Mouse (Mus musculus): Measurements from ENCODE around the gene Loxl1. TPM values are rescaled to one million over a fixed set of nuclear protein-coding genes. Genes with fewer than 3 reads are reported as not detected.
A peak's percentile ranks its signal among the peaks of the same experiment; 100 is the strongest.

Loxl1 gene
- polyA plus RNA-seq (2014; fragmentation: Nextera tagmentation; extraction: Ambion mirVana): 34.4 and 37.1 TPM in 2 replicates

- H3K4me1 ChIP-seq (ENCODE audit: insufficient read depth): peaks cover 31% of the 10 kb centered on the region
- 2% methylated on average over 21 of the region's 21 CpGs for WGBS
- peak; percentile 64 for ATAC-seq (ENCODE audit: insufficient read depth)
Measured at GRCm38 (mm10) chr9:58312944-58313359, at the start of gene Loxl1. Loxl1 (minus strand) TSS chr9:58313186.

DNA sequence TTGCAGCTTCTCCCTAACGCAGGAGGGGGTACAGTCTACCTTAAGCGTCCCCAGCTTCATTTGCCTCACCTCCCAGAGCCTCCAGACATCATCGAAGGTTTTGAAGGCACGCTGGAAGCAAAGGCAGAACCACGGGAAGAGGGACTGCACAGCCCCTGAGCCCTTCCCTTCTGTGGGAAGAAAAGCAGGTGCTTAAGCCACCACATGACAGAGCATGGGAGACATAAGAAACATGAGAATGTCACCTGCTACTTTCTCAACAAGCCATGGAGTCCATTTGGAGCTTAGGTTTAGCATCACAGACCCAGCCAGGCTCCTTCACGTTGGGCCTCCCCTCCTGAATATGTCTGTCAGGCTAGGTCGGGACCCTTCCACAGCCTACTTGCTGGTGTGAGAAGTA is 49.0 kb upstream of the Loxl1 start:
- no peak for TF ChIP-seq CTCF (IDR thresholded peaks at IDR 0.05; ENCODE audit: low read depth)
- Histone ChIP-seq H3K4me1 (ENCODE audit: insufficient read depth) (no peaks in the 10 kb centered on the region), H3K4me2 (no peak overlapping the region), H3K9me3 (ENCODE audit: low read depth, low read length) (no peaks in the 10 kb centered on the region), H3K36me3 (ENCODE audit: insufficient read depth) (no peaks in the 10 kb centered on the region), H3K9ac (no peak overlapping the region), H3K27ac (ENCODE audit: low read depth) (no peak overlapping the region), H3K4me3 (ENCODE audit: low read depth, low read length) (no peak overlapping the region), H3K27me3 (ENCODE audit: insufficient read depth, low read length) (no peaks in the 10 kb centered on the region)
- ATAC-seq (ENCODE audit: insufficient read depth) (no peak), DNase-seq (no peak)
- WGBS: 76% methylated on average over 7 of the region's 7 CpGs

More at GRCm38 (mm10) chr9:58312944-58313359, at the start of gene Loxl1:
- Histone ChIP-seq H3K9me3 (ENCODE audit: low read depth, low read length) (no peaks in the 10 kb centered on the region), H3K27ac (ENCODE audit: low read depth) (peak within 1 kb of the TSS; percentile 80), H3K4me2 (peak within 1 kb of the TSS; percentile 85), H3K27me3 (ENCODE audit: insufficient read depth, low read length) (peaks cover 11% of the 10 kb centered on the region; the same call in 1 of the 2 replicates), H3K36me3 (ENCODE audit: insufficient read depth) (no peaks in the 10 kb centered on the region), H3K9ac (peak within 1 kb of the TSS; percentile 64), H3K4me3 (ENCODE audit: low read depth, low read length) (peak within 1 kb of the TSS; percentile 52)
- DNase-seq: peak; percentile 84
- no peak for TF ChIP-seq CTCF (IDR thresholded peaks at IDR 0.05; ENCODE audit: low read depth)

DNA sequence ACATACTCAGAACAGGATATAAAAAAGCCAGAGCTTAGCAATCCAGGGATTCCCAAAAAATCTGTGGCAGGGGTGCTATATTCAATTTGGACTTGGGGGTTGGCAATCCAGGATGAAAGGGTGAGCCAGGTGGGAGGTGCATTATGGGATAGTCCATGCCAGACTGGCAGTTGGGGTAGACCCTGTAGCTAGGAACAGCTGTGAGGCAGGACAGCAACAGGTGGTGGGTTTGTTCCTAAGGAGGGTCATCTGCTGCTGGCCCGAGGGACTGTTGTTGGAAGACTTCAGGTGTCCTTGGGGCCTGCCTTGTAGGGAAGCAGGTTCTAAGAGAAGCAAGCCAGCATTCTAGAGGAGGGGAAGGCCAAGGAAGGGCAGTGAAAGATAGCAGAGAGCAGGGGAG is 48.4 kb upstream of the Loxl1 start:
- Histone ChIP-seq H3K9ac (no peak overlapping the region), H3K27me3 (ENCODE audit: insufficient read depth, low read length) (no peaks in the 10 kb centered on the region), H3K9me3 (ENCODE audit: low read depth, low read length) (no peaks in the 10 kb centered on the region), H3K4me2 (no peak overlapping the region), H3K36me3 (ENCODE audit: insufficient read depth) (no peaks in the 10 kb centered on the region), H3K4me3 (ENCODE audit: low read depth, low read length) (no peak overlapping the region), H3K4me1 (ENCODE audit: insufficient read depth) (no peaks in the 10 kb centered on the region), H3K27ac (ENCODE audit: low read depth) (no peak overlapping the region)
- no peak for DNase-seq
- no peak for ATAC-seq (ENCODE audit: insufficient read depth)
- WGBS: 71% methylated on average over 1 of the region's 1 CpGs
- no peak for TF ChIP-seq CTCF (IDR thresholded peaks at IDR 0.05; ENCODE audit: low read depth)

DNA sequence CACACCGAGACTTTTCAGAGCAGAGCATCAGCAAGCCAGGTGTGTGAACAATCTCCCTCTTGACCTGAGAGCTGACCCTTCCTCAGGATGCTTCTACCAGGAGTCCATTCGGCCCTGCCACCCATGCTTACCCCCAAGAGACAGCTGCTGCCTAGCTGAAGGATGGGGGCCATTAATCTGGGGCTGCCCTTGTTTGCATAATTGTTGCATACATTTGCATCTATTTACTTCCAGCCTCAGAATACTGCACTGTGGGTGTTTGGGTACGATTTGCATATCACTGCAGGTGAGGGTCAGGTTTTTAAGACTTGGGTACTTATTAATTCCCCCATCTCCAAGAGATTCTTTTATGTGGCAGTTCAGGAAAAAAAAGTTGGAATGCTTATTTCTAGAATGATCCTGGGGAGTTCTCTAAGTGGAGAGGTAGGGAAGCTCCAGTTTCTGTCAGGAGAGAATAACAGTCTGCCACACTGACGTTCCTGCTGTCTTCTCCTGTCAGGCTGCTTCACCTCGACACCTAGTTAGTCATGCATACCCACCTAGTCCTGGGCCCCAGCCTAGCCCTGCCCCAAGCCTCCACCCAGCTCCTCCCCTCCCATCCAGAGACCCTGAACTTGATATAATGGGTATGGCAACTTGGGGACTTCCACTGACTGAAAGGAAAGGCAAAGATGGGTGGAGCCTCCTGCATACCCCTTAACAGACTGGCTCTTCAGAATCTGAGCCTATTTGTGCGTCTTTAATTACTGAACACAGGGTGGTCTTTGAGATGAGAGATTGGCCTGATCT is 42.5 kb upstream of the Loxl1 start:
- Histone ChIP-seq H3K36me3 (ENCODE audit: insufficient read depth) (no peaks in the 10 kb centered on the region), H3K9ac (no peak overlapping the region), H3K27ac (ENCODE audit: low read depth) (no peak overlapping the region), H3K4me3 (ENCODE audit: low read depth, low read length) (no peak overlapping the region), H3K9me3 (ENCODE audit: low read depth, low read length) (no peaks in the 10 kb centered on the region), H3K4me2 (no peak overlapping the region), H3K27me3 (ENCODE audit: insufficient read depth, low read length) (no peaks in the 10 kb centered on the region), H3K4me1 (ENCODE audit: insufficient read depth) (no peaks in the 10 kb centered on the region)
- 15% methylated on average over 6 of the region's 6 CpGs for WGBS
- no peak for ATAC-seq (ENCODE audit: insufficient read depth)
- DNase-seq: no peak
- TF ChIP-seq CTCF (IDR thresholded peaks at IDR 0.05; ENCODE audit: low read depth): no peak

DNA sequence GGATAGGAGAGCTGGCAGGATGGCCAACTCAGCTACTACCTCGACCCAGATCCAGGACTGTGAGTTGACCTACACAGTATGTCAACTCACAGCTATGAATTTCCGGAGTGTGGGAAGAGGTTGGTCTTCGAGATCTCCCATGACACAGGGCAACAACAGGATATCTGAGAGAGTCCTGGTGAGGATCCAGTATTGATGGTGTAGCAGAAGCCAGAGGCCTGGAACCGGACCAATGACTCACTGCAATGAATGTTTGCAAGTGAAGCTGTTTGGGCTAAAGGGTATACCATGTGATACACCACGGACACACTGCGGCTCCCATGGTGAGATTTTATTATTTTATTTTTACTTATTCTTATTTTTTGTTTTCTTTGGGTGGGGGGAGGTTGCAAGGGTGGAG is 41.7 kb upstream of the Loxl1 start:
- 74% methylated on average over 6 of the region's 6 CpGs for WGBS

GRCm38 (mm10) chr9:58353224-58353623 is 40.2 kb upstream of the Loxl1 start:
- H3K27ac ChIP-seq (ENCODE audit: low read depth): no peak overlapping the region
- 79% methylated on average over 6 of the region's 6 CpGs for WGBS
- TF ChIP-seq CTCF (IDR thresholded peaks at IDR 0.05; ENCODE audit: low read depth): no peak
- H3K4me3 ChIP-seq (ENCODE audit: low read depth, low read length): no peak overlapping the region
- DNase-seq: no peak
- H3K9me3 ChIP-seq (ENCODE audit: low read depth, low read length): no peaks in the 10 kb centered on the region
- H3K36me3 ChIP-seq (ENCODE audit: insufficient read depth): no peaks in the 10 kb centered on the region
- no peak overlapping the region for H3K9ac ChIP-seq
- H3K4me2 ChIP-seq: no peak overlapping the region
- no peak for ATAC-seq (ENCODE audit: insufficient read depth)
- H3K4me1 ChIP-seq (ENCODE audit: insufficient read depth): no peaks in the 10 kb centered on the region
- H3K27me3 ChIP-seq (ENCODE audit: insufficient read depth, low read length): no peaks in the 10 kb centered on the region

More for the DNA sequence above, 41.7 kb upstream of the Loxl1 start:
- no peak for TF ChIP-seq CTCF (IDR thresholded peaks at IDR 0.05; ENCODE audit: low read depth)
- Histone ChIP-seq H3K4me2 (no peak overlapping the region), H3K9me3 (ENCODE audit: low read depth, low read length) (no peaks in the 10 kb centered on the region), H3K27me3 (ENCODE audit: insufficient read depth, low read length) (no peaks in the 10 kb centered on the region), H3K27ac (ENCODE audit: low read depth) (no peak overlapping the region), H3K4me1 (ENCODE audit: insufficient read depth) (no peaks in the 10 kb centered on the region), H3K9ac (no peak overlapping the region), H3K36me3 (ENCODE audit: insufficient read depth) (no peaks in the 10 kb centered on the region), H3K4me3 (ENCODE audit: low read depth, low read length) (no peak overlapping the region)
- DNase-seq (no peak), ATAC-seq (ENCODE audit: insufficient read depth) (no peak)

DNA sequence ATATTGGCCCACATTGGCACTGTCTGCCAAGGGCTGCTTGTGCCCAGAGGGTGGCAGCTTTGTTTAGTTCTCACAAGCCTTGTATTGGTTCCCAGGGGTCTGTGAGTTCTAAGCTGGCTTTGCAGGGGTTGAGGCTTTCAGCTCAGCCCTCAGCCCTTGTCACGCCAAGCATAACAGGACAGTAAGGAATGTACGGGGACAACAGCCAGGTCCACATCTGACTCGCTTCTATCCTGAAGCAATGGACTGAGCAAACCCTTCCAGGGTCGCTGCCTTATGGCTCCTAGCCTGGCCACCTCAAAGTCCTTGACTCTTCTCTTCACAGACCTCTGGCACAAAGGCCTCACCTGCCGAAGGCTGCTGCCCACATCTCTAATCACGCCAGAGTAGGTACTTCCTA is 34.8 kb upstream of the Loxl1 start:
- no peak overlapping the region for H3K4me3 ChIP-seq (ENCODE audit: low read depth, low read length)
- no peak for DNase-seq
- TF ChIP-seq CTCF (IDR thresholded peaks at IDR 0.05; ENCODE audit: low read depth): no peak
- 78% methylated on average over 6 of the region's 6 CpGs for WGBS
- H3K4me2 ChIP-seq: no peak overlapping the region
- H3K27me3 ChIP-seq (ENCODE audit: insufficient read depth, low read length): no peaks in the 10 kb centered on the region
- H3K27ac ChIP-seq (ENCODE audit: low read depth): no peak overlapping the region
- H3K9me3 ChIP-seq (ENCODE audit: low read depth, low read length): no peaks in the 10 kb centered on the region
- H3K9ac ChIP-seq: no peak overlapping the region
- H3K36me3 ChIP-seq (ENCODE audit: insufficient read depth): no peaks in the 10 kb centered on the region
- H3K4me1 ChIP-seq (ENCODE audit: insufficient read depth): no peaks in the 10 kb centered on the region
- no peak for ATAC-seq (ENCODE audit: insufficient read depth)

Data from lung, embryonic 14.5 days (tissue).